Mouse (Mus musculus) induced T-regulatory cell, adult 2 months (primary cell): ENCODE results near the gene Pkp3.
"Not testable (repeated sequence)": the region's sequence is repeated elsewhere in the genome, so short reads cannot be mapped to it uniquely, and the experiment has no call there.

ENCODE experiments used
- DNase-seq: peaks from one replicate; pipeline ENCODE4 v3.0.0-alpha.2; 2012; ENCODE audit warnings: low read depth

Pkp3 gene

DNA sequence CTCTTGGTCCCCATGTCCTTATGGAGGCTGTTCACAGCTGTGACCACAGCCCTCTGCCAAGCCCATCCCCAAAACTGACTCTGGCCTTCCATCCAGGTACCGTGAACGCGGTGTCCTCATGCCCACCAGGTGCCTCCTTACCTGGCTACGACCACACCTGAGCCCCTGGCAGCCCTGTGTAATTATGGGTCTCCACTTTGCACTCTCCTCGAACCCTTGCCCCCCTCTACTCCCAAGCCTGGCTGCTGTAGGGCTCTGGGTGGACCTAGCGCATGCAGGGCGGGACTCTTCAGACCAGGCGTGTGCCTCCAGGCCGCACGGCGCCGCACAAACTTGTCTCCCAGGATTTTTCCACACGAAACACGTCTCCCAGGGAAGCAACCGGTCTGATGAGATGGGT, at the start of gene Pkp3:
Gene Pkp3 (plus strand): TSS at position 378 of the 400 bp plus-strand sequence.
- no peak for DNase-seq

DNA sequence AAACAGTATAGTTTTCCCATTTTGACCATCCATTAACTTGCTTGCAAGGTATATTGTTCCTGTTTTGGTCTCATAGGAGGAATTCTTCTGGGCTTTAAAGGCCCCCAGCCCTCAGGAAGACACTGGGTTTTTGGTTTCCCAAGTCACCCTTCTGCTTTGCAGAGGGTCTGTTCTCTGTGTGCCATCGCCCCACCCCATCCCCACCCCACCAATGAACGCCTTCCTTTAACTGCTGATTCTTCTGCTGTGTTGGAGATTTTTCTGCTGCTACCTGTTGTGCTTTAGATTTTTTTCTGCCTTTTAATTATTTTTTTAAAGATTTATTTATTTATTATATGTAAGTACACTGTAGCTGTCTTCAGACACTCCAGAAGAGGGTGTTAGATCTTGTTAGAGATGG, 49.2 kb upstream of the Pkp3 start, which contains the start of gene Gm17387:
Gene Gm17387 (plus strand): TSS at position 301 of the 400 bp plus-strand sequence.
- DNase-seq, result no peak

DNA sequence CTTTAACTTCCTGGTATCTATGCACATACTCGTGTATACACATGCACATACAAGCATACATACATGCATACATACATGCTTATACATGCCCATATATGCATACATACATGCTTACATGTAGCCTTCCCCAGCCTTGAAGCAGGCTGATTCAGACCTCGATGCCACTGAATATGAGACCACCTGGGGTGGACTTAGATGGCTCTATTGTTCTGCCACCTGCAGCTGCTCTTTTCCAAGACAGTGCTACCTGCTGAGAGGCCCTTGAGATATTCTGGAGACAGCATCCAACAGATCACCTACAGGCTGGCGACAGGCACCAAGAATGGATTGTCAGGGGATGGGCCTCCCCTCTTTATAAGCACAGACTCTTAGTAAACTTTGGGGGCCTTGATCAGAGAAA, 47.6 kb upstream of the Pkp3 start:
- no peak for DNase-seq

DNA sequence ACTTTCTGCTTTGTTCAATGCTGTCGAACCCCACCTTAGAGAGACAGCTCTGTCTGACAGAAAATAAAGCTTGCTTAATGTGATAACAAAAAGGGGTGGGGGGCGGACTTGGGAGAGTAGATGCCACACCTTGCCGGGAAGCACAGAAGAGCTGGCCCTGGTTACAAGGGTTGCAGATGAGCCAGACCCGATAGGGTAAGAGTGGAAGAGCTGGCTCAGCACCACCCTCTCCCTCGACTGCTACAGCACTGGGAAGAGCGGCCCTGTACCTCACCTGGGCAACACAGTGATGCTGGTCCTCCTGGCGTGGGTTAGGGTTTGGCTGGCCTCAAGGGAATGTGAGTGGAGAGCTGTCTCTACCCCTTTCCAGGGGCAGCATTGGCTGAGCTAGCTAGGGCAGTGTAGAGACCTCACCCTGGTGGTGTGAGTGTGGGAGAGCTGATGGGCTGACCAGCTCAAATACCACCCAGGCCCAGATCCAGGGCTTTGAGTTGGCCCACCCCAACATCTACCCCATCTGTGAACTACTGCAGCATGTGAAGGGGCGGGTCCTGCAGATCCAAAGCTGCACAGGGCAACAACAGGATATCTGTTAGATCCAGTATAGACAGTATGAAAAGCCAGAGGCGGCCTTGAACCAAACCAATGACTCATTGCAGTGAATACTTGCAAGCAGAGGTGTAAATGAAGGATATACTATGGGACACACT, 45.4 kb upstream of the Pkp3 start:
- DNase-seq, result no peak

DNA sequence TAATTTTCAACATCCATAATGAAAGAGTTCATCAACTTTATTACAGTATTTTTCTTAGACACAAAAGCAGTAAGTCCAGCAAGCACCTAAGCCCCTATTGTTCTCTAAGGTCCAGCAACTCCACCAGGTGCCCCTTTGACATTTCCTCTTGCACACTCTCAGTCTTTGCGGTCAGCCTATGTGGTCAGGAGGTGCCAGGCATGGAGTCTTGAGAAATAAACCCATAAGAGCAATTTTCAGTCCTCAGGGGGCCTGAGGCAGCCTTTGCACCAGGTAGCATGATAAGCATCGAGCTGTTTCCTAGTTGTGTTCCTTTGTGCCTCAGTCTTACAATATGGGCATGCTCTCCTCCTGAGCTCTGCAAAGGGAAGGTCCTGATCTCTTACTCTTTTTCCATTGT, 41.4 kb upstream of the Pkp3 start:
- DNase-seq, result not testable (repeated sequence)

DNA sequence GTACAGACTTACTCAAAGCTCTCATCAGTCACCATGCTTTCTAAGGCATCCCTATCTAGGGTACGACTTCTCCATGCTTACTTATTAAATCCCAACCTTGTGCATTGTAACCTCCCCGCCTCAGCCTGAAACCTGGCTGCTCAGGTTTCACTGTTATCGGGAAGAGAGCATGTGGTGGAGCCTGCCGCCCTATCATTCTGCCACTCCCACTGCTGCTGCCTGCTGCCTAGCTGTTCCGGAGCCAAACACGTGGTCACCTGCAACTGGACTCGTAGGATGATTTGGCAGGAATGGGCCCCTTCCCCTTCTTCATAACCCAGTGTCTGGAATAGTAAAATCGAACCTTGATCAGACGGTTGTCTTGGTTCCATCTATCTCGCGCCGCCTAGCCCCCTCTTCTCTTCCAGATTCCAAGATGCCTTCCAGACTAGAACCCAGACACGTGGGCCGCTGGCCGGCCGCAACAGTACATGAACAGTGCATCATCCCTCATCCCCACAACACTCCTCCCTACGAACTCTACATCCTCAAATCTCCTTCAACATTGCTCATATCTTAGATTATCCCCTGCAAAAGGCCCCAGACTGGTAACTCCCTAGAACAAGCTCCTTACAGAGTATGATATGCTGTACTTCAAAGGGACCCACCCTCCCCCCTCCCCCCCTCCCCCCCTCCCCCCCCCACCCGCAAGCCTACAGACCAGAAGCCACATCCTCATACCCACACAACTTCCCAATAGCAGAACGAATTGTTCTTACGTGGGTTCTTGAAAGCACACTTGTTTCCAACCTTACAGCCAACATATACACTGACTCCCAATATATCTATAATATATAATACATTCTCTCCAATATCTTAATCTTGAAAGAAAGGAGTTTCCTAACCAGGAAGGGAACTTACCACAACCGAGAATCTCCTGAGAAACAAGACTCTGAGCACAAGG, 39.7 kb upstream of the Pkp3 start:
- DNase-seq, result peak; percentile 55

DNA sequence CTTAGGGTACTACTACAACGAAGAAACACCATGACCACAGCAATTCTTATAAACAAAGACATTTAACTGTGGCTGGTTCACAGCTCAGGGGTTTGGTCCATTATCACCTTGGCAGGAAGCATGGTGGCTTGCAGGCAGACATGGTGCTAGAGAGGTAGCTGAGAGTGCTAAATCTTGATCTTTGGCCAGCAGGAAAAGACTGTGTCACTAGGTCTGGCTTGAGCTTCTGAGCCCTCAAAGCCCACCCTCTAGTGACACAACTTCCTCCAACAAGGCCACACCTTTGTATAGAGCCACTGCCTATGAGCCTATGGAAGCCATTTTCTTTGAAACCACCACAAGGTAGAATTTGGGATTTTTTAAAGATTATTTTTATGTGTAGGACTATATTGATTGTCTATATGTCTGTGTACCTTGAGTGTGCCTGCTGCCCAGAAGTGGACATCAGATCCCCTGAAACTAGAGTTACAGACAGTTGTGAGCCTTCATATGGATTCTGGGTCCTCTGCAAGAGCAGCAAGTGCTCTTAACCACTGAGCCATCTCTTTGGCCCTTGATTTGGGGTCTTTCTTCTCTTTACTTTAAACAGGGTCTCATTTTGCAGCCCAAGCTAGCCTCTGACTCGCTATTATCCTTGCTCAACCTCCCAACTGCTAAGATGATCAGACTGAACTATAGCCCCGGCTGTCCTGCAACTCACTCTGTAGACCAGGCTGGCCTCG, 38.5 kb upstream of the Pkp3 start:
- DNase-seq, result no peak

DNA sequence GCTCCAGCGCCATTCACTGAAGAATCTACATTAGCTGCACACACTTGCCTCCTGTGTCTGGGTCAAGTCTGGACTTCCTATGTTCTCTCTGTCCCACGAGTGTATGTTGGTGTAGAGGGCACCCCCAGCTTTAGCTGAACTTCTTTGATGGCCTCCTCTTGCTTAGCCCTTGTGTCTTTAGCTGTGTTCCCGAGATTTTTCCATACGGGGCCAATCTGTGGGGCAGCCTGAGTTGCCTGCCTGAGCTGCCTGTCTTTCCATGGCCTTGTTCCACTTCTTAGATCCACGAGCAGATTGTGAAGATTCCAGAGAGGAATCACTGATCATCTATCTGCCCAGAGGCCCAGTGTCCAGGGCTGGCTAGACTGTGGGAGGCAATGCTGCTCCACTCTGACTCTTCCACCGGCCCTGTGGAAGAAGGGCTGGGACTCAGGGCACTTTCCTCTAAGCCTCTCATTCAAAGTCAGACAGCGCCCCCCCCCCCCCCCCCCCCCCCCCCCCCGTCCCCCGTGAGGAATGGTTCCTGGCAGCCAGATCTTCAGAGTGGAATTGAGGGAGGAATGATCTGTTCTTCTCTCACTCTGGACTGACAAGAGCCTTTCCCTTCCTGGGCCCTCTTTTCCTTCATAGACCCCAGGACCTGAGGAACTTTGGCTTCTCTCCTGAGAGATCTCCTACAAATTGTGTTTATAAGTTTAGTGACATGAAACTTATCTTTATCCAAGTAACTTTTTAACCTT, 37.0 kb upstream of the Pkp3 start:
- DNase-seq, result no peak

DNA sequence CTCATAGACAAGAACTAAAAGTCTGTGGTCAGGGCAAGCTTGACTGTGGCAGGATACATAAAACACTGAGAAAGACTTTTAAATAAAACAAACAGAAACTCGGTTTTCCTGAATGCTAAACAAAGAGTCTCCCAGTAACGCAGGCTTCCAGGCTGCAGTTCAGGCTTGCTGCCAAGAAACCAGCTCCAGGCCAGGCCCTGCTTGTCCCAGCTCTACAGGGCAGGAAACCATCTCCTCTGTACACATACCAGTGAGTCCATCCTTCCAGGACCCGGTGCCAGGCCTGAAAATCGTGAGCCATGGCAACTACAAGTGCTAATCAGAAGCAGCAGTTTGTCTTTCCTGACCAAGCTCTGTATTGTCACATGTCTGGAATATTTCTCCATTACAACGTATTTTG, 36.4 kb upstream of the Pkp3 start:
- DNase-seq, result no peak

DNA sequence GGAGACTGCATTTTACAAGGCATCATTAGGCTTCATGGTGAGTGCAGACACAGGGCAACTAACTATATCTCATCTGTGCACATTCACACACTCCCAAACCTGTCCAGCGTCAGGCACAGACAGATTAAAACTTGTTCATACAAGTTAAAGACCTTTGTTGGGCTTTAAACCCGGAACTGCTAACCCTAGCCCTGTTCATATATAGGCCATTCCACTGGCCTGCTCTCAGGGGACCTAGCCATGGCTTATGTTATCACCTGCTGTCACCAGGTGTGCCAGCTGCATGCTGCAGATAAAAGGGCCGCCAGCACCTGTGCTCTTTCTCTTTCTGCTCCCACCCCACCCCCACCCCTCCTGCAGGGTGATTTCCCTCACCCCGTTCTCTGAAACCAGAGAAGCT, 35.5 kb upstream of the Pkp3 start:
- no peak for DNase-seq

DNA sequence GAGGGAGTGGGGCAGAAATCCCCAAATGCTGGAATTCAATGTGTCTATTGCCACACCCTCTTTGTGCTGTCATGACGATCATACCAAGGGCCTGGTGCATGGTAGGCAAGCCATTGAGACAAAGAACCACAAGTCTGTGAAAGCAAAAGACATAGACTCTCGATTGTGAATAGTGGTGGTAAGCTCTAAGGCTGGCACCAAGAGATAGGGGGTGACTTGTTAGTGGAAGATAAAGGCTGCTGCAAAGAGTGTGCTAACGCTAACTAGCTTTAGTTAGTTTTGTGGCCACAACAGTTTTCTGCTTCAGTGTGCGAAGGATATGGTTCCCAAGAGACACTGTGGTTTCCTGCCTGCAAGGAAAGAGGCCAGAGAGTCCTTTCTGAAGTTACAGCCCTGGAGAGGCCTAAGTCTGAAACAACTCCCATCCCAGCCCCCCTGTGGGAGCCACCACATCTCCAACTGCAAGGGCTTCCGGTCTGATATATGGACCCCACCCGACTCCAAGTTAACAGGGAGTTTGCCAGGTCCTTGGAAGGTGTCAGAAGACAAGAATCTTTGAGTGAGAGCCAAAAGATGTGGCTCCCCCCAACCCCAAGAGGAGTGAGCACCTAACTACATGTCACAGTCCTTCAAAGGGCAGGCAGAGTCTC, 31.0 kb upstream of the Pkp3 start:
- DNase-seq, result peak; percentile 51

DNA sequence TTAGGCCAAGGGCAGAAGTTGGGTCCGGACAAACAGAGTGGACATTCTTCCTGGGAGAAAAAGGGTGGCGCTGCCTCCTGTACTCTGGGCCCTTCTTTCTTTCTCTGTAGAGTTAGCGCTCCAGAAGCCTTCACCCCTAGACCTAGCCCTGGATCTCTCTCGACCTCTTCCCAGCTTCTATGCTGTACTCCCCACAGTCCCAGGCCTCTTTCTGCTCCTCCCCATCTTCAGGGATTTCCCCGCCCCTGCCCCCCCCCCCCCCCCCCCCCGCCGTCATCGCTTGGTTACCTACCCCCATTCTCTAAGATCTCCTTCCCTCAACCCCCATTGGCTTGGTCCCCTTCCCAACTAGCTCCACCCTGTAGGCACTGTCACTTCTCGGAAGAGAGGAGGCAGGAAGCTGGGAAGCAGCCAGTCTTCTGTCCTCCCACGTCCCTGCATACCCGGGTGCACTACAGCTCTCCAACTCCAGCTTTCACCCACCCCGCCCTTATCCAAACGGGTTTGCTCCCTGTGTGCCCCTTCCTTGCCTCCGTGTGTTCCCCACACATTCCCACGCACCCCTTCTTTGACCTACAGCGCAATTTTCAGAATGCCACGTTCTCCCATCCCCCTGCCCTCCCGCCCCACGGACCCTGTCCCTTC, 30.3 kb upstream of the Pkp3 start:
- DNase-seq, result no peak

DNA sequence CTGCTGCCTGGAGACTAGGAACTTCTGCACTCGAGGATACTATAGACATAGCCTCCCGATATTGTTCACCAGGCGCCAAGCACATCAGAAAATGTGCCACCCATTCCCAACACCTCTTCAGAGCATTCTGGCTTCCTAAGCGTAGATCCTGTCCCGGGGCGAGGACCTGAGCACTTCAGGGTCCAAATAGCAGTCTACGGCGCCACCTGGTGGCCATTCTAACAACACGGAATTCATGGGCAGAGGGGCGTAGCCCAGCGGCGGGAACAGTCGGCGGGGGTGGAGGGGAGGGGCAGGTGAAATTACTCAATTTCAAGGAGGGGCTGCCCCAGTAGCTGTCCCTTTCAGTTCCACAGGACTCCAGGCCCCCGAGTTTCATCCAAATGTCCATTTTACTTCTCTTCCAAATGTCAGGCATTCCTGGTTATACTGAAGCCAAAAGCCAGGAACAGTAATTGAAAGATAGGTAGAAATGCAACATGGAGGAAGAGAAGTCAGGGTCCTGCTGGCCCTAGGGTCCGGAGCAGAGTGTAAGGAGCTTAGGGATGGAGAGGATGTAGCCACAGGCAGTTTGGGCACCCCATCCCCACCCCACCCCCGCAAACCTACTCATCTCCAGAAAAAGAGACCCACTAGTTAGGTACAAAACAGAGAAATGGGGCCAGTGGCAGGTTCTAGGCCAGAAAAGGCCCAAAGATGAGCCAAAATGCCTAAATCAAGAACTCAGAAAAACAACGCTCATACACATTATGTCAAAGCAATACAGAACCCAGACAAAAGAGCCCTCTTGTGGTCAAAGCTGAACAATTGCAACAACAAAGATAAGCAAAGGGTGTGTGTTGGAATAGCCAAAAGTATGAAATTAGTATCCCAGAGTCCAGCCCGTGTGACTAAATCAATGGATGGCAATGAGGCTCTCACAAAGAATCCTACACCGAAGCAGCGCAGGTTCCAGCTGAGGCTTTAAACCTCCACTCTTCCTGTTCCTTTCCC, 29.5 kb upstream of the Pkp3 start:
- DNase-seq, result peak; percentile 96

DNA sequence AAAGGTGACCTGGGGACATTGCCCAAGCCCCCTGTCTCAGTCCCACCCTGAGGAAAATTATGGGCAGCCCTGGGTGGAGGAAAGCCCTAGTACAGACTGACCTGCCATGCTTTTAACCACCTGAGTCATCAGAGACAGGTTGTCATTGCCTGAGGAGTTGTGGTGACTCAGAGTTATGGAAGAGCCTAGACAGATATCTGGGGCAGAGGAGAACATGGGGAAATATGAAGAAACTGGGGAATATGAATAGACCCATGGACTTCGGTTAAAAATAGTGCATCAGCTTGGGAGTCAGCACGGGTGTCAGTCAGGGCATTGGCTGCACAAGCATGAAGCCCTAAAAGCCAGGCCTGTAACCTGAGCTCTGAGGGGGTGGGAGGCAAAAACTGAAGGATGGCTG, 28.7 kb upstream of the Pkp3 start:
- no peak for DNase-seq

DNA sequence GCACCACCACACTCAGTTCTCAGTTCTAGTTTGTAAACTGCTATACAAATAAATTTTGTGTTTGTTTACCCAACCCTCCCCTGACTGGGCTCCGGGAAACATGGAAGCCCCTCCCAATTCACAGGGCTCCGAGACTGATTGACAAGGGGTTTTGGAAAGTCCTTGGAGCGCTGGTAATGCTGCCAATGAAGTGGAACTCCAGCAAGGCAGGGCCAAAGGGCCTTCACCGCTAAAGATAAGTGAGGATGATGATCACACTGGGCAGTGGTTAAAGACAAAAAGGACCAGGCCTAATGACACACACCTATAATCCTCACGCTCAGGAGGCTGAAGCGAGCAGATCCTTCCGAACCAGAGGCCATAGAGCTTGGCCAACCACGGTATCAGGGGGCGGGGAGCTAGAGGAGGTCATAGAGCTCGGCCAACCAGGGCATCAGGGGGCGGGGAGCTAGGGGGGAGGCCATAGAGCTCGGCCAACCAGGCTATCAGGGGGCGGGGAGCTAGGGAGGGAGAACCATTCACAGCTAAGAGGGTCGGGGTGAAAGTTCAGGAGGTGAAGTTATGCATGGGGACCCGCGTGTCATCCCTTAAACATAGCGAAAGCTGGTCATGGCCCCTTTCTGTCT, 26.8 kb upstream of the Pkp3 start:
- DNase-seq, result no peak

DNA sequence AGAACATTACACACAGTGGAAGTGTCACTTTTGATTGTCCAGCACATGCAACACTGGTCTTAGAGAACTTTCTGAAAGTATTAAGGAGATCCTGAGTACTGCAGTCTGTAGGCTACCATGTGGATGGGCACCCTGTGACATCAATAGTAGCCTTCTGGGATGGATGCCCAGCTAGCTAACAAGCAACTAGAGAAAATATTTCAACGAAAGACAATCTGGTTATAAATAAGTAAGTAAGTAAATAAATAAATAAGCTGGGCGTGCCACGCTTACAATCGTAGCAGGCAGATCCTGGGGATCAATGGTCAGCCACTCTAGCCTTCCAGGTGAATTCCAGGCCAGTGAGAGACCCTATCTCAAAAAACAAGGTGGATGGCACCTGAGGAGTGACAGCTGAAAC, 26.0 kb upstream of the Pkp3 start:
- no peak for DNase-seq

DNA sequence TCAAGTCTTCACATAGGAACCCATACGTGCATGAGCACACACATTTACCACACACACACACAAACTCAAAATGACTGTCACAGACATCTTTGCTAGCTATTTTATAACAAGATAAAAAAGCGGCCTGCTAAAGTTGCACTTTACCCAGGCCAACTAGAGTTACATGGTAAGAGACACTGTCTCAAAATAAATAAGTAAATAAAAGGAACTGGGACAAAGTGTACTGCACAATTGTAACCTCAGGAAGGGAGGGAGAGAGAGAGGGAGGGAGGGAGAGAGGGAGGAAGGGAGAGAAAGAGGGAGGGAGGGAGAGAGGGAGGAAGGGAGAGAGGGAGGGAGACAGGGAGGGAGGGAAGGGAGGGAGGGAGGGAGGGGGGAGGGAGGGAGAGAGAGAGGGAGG, 25.6 kb upstream of the Pkp3 start:
- DNase-seq, result no peak

DNA sequence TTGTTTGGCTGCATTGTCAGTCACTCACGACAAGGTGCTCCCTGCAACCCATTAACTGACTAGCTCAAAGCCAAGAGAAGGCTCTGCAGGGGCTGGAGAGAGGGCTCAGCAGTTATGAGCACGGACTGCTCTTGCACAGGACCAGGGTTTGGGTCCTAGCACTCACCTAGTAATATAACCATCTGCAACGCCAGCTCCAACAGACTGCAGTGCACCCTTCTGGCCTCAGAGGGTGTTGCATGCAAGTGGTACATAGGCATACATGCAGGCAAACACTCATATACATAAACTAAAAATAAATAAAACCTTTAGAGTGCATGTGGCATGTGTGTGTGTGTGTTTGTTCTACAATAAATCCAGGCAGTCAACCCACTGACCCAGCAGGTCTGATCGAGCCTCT, 22.2 kb upstream of the Pkp3 start:
- DNase-seq, result no peak

DNA sequence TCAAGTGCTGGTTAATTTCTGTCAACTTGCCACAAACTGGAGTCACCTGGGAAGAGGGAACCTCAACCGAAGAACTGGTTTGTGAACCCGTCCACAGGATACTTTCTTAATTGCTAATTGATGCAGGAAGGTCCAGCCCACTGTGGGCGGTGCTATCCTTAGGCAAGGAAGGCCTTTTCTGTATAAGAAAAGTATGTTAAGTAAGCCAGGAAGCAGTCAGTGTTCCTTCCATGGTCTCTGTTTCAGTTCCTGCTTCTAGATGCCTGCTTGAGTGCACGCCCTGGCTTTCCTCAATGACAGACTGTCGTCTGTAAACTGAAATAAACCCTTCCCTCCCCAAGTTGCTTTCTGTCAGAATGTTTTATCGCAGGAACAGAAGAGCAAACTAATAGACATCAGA, 21.0 kb upstream of the Pkp3 start:
- no peak for DNase-seq
